Mouse (Mus musculus): ENCODE measurements around the gene Gmppa. TPM values are rescaled to one million over a fixed set of nuclear protein-coding genes. Genes with fewer than 3 reads are reported as not detected.

Gmppa gene
- polyA plus RNA-seq, 1 experiment from 2014 or later, result 93.1 TPM

DNA sequence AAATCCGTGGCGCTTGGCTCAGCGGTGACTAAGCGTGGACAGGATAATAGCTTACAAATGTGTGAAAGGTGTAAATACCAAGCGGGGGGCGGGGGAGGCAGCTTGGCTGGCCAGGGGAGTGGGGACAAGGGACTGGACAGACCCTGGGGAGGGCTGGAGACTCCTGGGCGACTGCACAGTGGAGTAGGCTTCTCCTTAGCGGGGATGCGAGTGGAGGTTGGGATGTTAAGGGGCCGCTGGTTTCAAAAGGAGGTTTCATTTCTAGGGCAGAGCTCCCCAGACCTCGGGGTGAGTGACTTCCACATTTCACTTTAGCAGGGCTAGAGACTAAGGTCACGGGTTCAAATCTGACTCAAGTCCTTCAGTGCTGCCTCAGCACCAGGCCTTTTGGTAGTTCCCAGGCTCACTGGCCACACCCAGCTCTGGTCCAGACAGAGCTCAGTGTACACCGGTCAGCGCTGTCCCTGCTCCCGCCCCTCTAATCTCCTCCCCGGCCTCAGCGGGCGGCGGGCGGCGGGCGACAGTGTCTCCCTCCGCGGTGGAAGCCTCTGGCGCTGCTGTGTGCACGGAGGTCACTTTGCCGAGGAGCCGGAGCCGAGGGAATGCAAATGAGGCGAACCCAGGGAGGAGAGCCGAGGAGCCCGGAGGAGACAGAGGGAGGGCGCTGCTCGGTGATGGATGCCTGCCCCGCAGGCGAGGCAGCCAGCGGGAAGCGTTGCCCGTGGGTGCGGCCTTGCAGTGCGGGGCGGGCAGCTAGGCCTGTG lies 22.5 kb downstream of the Gmppa start:
- no peaks in the 10 kb centered on the region for H3K36me3 ChIP-seq (ENCODE audit: control insufficient read depth, insufficient read depth)
- WGBS, result 4% methylated on average over 42 of the region's 42 CpGs
- H3K4me2 ChIP-seq (ENCODE audit: low read length), result peak overlapping the region; percentile 56
- H3K27me3 ChIP-seq (replicated peaks; ENCODE audit: control insufficient read depth, insufficient read depth, low read length), result peaks cover 5% of the 10 kb centered on the region; the same call in 1 of the 2 replicates
- no peak overlapping the region for H3K27ac ChIP-seq (ENCODE audit: low read length)
- ATAC-seq, result peak; percentile 45
- H3K4me1 ChIP-seq (replicated peaks; ENCODE audit: control insufficient read depth, insufficient read depth, low read length), result peaks cover 28% of the 10 kb centered on the region
- peak overlapping the region; percentile 12 for H3K9ac ChIP-seq (replicated peaks; ENCODE audit: low read depth, low read length)
- no peaks in the 10 kb centered on the region for H3K9me3 ChIP-seq (ENCODE audit: control insufficient read depth, low read length)
- peak overlapping the region; percentile 31 for H3K4me3 ChIP-seq (replicated peaks; ENCODE audit: low read length)

- H3K9ac ChIP-seq (replicated peaks; ENCODE audit: low read depth, low read length), result peak overlapping the region; percentile 12; the same call in 1 of the 2 replicates
- WGBS, result 12% methylated on average over 23 of the region's 23 CpGs
- H3K9me3 ChIP-seq (ENCODE audit: control insufficient read depth, low read length), result no peaks in the 10 kb centered on the region
- H3K36me3 ChIP-seq (ENCODE audit: control insufficient read depth, insufficient read depth), result no peaks in the 10 kb centered on the region
- peak overlapping the region; percentile 31 for H3K4me3 ChIP-seq (replicated peaks; ENCODE audit: low read length)
- H3K4me2 ChIP-seq (ENCODE audit: low read length), result peak overlapping the region; percentile 56
- H3K27ac ChIP-seq (ENCODE audit: low read length), result no peak overlapping the region
- H3K4me1 ChIP-seq (replicated peaks; ENCODE audit: control insufficient read depth, insufficient read depth, low read length), result peaks cover 28% of the 10 kb centered on the region
- 0 out of 2 replicates have a peak, but pooled peaks have one; percentile 13 for ATAC-seq
- peaks cover 5% of the 10 kb centered on the region; the same call in 1 of the 2 replicates for H3K27me3 ChIP-seq (replicated peaks; ENCODE audit: control insufficient read depth, insufficient read depth, low read length)
Measured at GRCm38 (mm10) chr1:75458789-75459684, 23.3 kb downstream of the Gmppa start.

- peaks cover 5% of the 10 kb centered on the region; the same call in 1 of the 2 replicates for H3K27me3 ChIP-seq (replicated peaks; ENCODE audit: control insufficient read depth, insufficient read depth, low read length)
- peaks cover 28% of the 10 kb centered on the region for H3K4me1 ChIP-seq (replicated peaks; ENCODE audit: control insufficient read depth, insufficient read depth, low read length)
- H3K9ac ChIP-seq (replicated peaks; ENCODE audit: low read depth, low read length), result no peak overlapping the region
- no peak for ATAC-seq
- WGBS, result 54% methylated on average over 7 of the region's 7 CpGs
- no peak overlapping the region for H3K4me2 ChIP-seq (ENCODE audit: low read length)
- no peak overlapping the region for H3K4me3 ChIP-seq (replicated peaks; ENCODE audit: low read length)
- no peak overlapping the region for H3K27ac ChIP-seq (ENCODE audit: low read length)
- no peaks in the 10 kb centered on the region for H3K9me3 ChIP-seq (ENCODE audit: control insufficient read depth, low read length)
- no peaks in the 10 kb centered on the region for H3K36me3 ChIP-seq (ENCODE audit: control insufficient read depth, insufficient read depth)
Measured at GRCm38 (mm10) chr1:75460297-75460696, 24.6 kb downstream of the Gmppa start.

GRCm38 (mm10) chr1:75462636-75463035 lies 26.9 kb downstream of the Gmppa start:
- Histone ChIP-seq H3K4me1 (replicated peaks; ENCODE audit: control insufficient read depth, insufficient read depth, low read length) (peaks cover 21% of the 10 kb centered on the region), H3K27me3 (replicated peaks; ENCODE audit: control insufficient read depth, insufficient read depth, low read length) (peaks cover 5% of the 10 kb centered on the region; the same call in 1 of the 2 replicates), H3K9ac (replicated peaks; ENCODE audit: low read depth, low read length) (no peak overlapping the region), H3K9me3 (ENCODE audit: control insufficient read depth, low read length) (no peaks in the 10 kb centered on the region), H3K36me3 (ENCODE audit: control insufficient read depth, insufficient read depth) (no peaks in the 10 kb centered on the region), H3K4me3 (replicated peaks; ENCODE audit: low read length) (no peak overlapping the region), H3K4me2 (ENCODE audit: low read length) (no peak overlapping the region), H3K27ac (ENCODE audit: low read length) (no peak overlapping the region)
- no peak for ATAC-seq
- WGBS, result 36% methylated on average over 1 of the region's 1 CpGs

DNA sequence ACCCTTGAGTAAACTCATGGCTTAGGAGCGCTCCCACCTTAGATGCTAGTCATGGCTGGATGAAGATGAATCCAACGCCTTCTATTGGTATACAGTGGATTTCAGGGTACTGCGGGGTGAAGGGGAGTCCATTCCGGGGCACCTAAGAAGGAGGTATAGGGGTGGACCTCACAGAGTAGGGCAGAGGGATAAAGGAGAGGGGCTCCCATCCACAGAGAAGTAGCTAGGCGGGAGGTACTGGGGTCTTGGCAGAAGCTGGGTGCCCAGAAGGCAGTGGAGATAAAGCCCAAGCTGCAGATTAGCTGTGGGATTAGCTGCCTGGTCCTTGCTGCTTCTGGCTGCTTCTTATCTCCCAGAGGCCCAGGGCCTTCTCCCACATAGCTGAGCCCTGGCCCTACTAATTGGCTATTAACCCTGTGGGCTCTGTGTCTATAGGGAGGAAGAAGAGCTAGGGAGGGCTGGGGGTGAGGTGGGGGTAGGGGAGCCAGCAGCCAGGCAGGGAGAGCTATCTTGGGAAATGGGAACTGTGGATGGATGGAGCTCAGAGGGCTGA lies 28.0 kb downstream of the Gmppa start:
- Histone ChIP-seq H3K9ac (replicated peaks; ENCODE audit: low read depth, low read length) (no peak overlapping the region), H3K4me2 (ENCODE audit: low read length) (no peak overlapping the region), H3K36me3 (ENCODE audit: control insufficient read depth, insufficient read depth) (no peaks in the 10 kb centered on the region), H3K27me3 (replicated peaks; ENCODE audit: control insufficient read depth, insufficient read depth, low read length) (peaks cover 6% of the 10 kb centered on the region; the same call in 1 of the 2 replicates), H3K4me1 (replicated peaks; ENCODE audit: control insufficient read depth, insufficient read depth, low read length) (peaks cover 10% of the 10 kb centered on the region), H3K9me3 (ENCODE audit: control insufficient read depth, low read length) (no peaks in the 10 kb centered on the region), H3K27ac (ENCODE audit: low read length) (no peak overlapping the region), H3K4me3 (replicated peaks; ENCODE audit: low read length) (no peak overlapping the region)
- 57% methylated on average over 5 of the region's 5 CpGs for WGBS
- ATAC-seq, result no peak

GRCm38 (mm10) chr1:75467215-75467927 lies 31.6 kb downstream of the Gmppa start:
- ATAC-seq, result peak; percentile 80
- H3K9me3 ChIP-seq (ENCODE audit: control insufficient read depth, low read length), result no peaks in the 10 kb centered on the region
- H3K4me2 ChIP-seq (ENCODE audit: low read length), result peak overlapping the region; percentile 33; the same call in 1 of the 2 replicates
- no peak overlapping the region for H3K27ac ChIP-seq (ENCODE audit: low read length)
- 7% methylated on average over 14 of the region's 14 CpGs for WGBS
- H3K4me1 ChIP-seq (replicated peaks; ENCODE audit: control insufficient read depth, insufficient read depth, low read length), result peaks cover 4% of the 10 kb centered on the region
- 0 out of 2 replicates have a peak, but pooled peaks cover 2% of the 10 kb centered on the region for H3K36me3 ChIP-seq (ENCODE audit: control insufficient read depth, insufficient read depth)
- peaks cover 6% of the 10 kb centered on the region; the same call in 1 of the 2 replicates for H3K27me3 ChIP-seq (replicated peaks; ENCODE audit: control insufficient read depth, insufficient read depth, low read length)
- H3K9ac ChIP-seq (replicated peaks; ENCODE audit: low read depth, low read length), result no peak overlapping the region
- 0 out of 2 replicates have a peak overlapping the region, but pooled peaks have one; percentile 13 for H3K4me3 ChIP-seq (replicated peaks; ENCODE audit: low read length)

- H3K36me3 ChIP-seq (ENCODE audit: control insufficient read depth, insufficient read depth), result peaks cover 7% of the 10 kb centered on the region
- no peak overlapping the region for H3K4me3 ChIP-seq (replicated peaks; ENCODE audit: low read length)
- no peak overlapping the region for H3K4me2 ChIP-seq (ENCODE audit: low read length)
- H3K27ac ChIP-seq (ENCODE audit: low read length), result no peak overlapping the region
- H3K4me1 ChIP-seq (replicated peaks; ENCODE audit: control insufficient read depth, insufficient read depth, low read length), result peaks cover 5% of the 10 kb centered on the region
- WGBS, result 83% methylated on average over 17 of the region's 17 CpGs
- ATAC-seq, result no peak
- H3K27me3 ChIP-seq (replicated peaks; ENCODE audit: control insufficient read depth, insufficient read depth, low read length), result peaks cover 6% of the 10 kb centered on the region; the same call in 1 of the 2 replicates
- no peak overlapping the region for H3K9ac ChIP-seq (replicated peaks; ENCODE audit: low read depth, low read length)
- H3K9me3 ChIP-seq (ENCODE audit: control insufficient read depth, low read length), result no peaks in the 10 kb centered on the region
Measured at GRCm38 (mm10) chr1:75469287-75469825, 33.6 kb downstream of the Gmppa start.

- Histone ChIP-seq H3K27me3 (replicated peaks; ENCODE audit: control insufficient read depth, insufficient read depth, low read length) (peaks cover 5% of the 10 kb centered on the region; the same call in 1 of the 2 replicates), H3K27ac (ENCODE audit: low read length) (no peak overlapping the region), H3K36me3 (ENCODE audit: control insufficient read depth, insufficient read depth) (peaks cover 25% of the 10 kb centered on the region), H3K4me3 (replicated peaks; ENCODE audit: low read length) (no peak overlapping the region), H3K9me3 (ENCODE audit: control insufficient read depth, low read length) (no peaks in the 10 kb centered on the region), H3K4me1 (replicated peaks; ENCODE audit: control insufficient read depth, insufficient read depth, low read length) (peaks cover 34% of the 10 kb centered on the region), H3K4me2 (ENCODE audit: low read length) (no peak overlapping the region), H3K9ac (replicated peaks; ENCODE audit: low read depth, low read length) (no peak overlapping the region)
- WGBS, result 96% methylated on average over 11 of the region's 11 CpGs
- ATAC-seq, result no peak
Measured at GRCm38 (mm10) chr1:75476441-75476840, 40.7 kb downstream of the Gmppa start.
